Mouse (Mus musculus) left cerebral cortex, postnatal 10 days (tissue): ENCODE measurements around the gene Mcpt1. TPM values are rescaled to one million over a fixed set of nuclear protein-coding genes. Genes with fewer than 3 reads are reported as not detected.
"Not testable (repeated sequence)": the region's sequence is repeated elsewhere in the genome, so short reads cannot be mapped to it uniquely, and the experiment has no call there.

Source experiments
- DNase-seq, 2 experiments: peaks; one replicate each; pipeline ENCODE4 v3.0.0; 2021 to 2022; ENCODE audit warnings: low spot score in 2 of 2, mixed read lengths in 1 of 2; ENCODE audit errors: extremely low spot score in 1 of 2
- intact Hi-C: fragments of 180-260 bp; cut with DNase I; formaldehyde crosslinking; loops from one replicate; pipeline ENCODE4 v1.15.1; 2025
- total RNA-seq, 2 experiments: library from RNA; stranded (reverse); gene quantifications; 2 replicates each; pipeline ENCODE4 v1.2.3; 2021

The Mcpt1 gene
- total RNA-seq, result not detected

- intact Hi-C loops, DNase-seq: not testable (repeated sequence)
These were observed at the start of gene Mcpt1 for GRCm38 (mm10) chr14:56017671-56018070. Gene Mcpt1 (plus strand): TSS chr14:56017971.

GRCm38 (mm10) chr14:55987464-55987863, 30.3 kb upstream of the Mcpt1 start:
- intact Hi-C loops, DNase-seq: not testable (repeated sequence)

GRCm38 (mm10) chr14:56013147-56013546, 4.6 kb upstream of the Mcpt1 start:
- intact Hi-C loops, result no loop called here
- DNase-seq, result no peak

GRCm38 (mm10) chr14:56013924-56014323, 3.8 kb upstream of the Mcpt1 start:
- no peak for DNase-seq
- intact Hi-C loops, result no loop called here

- DNase-seq, result no peak
- intact Hi-C loops, result no loop called here
These were observed 1.7 kb downstream of the Mcpt1 start for GRCm38 (mm10) chr14:56019446-56019845.

- DNase-seq, intact Hi-C loops: not testable (repeated sequence)
These were observed 3.5 kb downstream of the Mcpt1 start for GRCm38 (mm10) chr14:56021305-56021704.

GRCm38 (mm10) chr14:56030395-56030794, 12.6 kb downstream of the Mcpt1 start, which contains the start of gene Mcpt9:
Gene Mcpt9 (minus strand): TSS chr14:56030495.
- DNase-seq, intact Hi-C loops: not testable (repeated sequence)

- DNase-seq, result no peak
- intact Hi-C loops, result no loop called here
These were observed 16.7 kb downstream of the Mcpt1 start for GRCm38 (mm10) chr14:56034433-56034832.

GRCm38 (mm10) chr14:56041792-56042191, 24.0 kb downstream of the Mcpt1 start, which contains the start of gene Mcpt2:
Gene Mcpt2 (plus strand): TSS chr14:56042041.
- intact Hi-C loops, DNase-seq: not testable (repeated sequence)

GRCm38 (mm10) chr14:56055408-56055807, 37.6 kb downstream of the Mcpt1 start:
- intact Hi-C loops, result no loop called here
- no peak for DNase-seq

GRCm38 (mm10) chr14:56057722-56058121, 40.0 kb downstream of the Mcpt1 start:
- intact Hi-C loops, result no loop called here

GRCm38 (mm10) chr14:56062213-56062612, 44.4 kb downstream of the Mcpt1 start, which contains the start of gene Mcpt4:
Gene Mcpt4 (minus strand): TSS chr14:56062313.
- intact Hi-C loops, DNase-seq: not testable (repeated sequence)

More at GRCm38 (mm10) chr14:56057722-56058121, 40.0 kb downstream of the Mcpt1 start:
- DNase-seq, result no peak

Other genes with a start within 250 kb of the Mcpt1 start
- 1 to 10 TPM; 3.3 to 4.0 TPM for gene Adcy4, start 233.9 kb upstream of the Mcpt1 start, total RNA-seq
- 1 to 10 TPM; 2.0 to 2.6 TPM for gene Ripk3, start 229.1 kb upstream of the Mcpt1 start, total RNA-seq
- gene Nfatc4, start 194.8 kb upstream of the Mcpt1 start, total RNA-seq, result 1 to 10 TPM; 3.9 to 4.1 TPM
- 10 to 100 TPM; 12.3 to 13.1 TPM for gene Nynrin, start 164.0 kb upstream of the Mcpt1 start, total RNA-seq
- under 1 TPM; 0.28 to 0.65 TPM for gene Cbln3, start 133.6 kb upstream of the Mcpt1 start, total RNA-seq
- gene Khnyn, start 133.0 kb upstream of the Mcpt1 start, total RNA-seq, result 10 to 100 TPM in 1 of 2 experiments, 1 to 10 TPM in 1; 9.8 to 11.3 TPM
- gene Sdr39u1, start 117.7 kb upstream of the Mcpt1 start, total RNA-seq, result 10 to 100 TPM; 90.4 to 96.1 TPM
- gene Cma1, start 73.3 kb upstream of the Mcpt1 start, total RNA-seq, result under 1 TPM in 1 of 2 experiments, not detected in 1; 0.43 TPM
- not detected for gene Cma2, start 67.0 kb upstream of the Mcpt1 start, total RNA-seq
- not detected for gene Mcpt9, start 12.5 kb downstream of the Mcpt1 start, total RNA-seq
- not detected for gene Mcpt2, start 24.1 kb downstream of the Mcpt1 start, total RNA-seq
- not detected for gene Mcpt4, start 44.3 kb downstream of the Mcpt1 start, total RNA-seq
- not detected for gene Mcpt8, start 67.3 kb downstream of the Mcpt1 start, total RNA-seq
- gene Ctsg, start 84.6 kb downstream of the Mcpt1 start, total RNA-seq, result not detected
- gene Gzme, start 102.7 kb downstream of the Mcpt1 start, total RNA-seq, result not detected
- gene Gzmd, start 114.6 kb downstream of the Mcpt1 start, total RNA-seq, result not detected
- gene Gzmg, start 141.6 kb downstream of the Mcpt1 start, total RNA-seq, result not detected
- gene Gzmn, start 156.6 kb downstream of the Mcpt1 start, total RNA-seq, result not detected
- gene Gzmf, start 193.4 kb downstream of the Mcpt1 start, total RNA-seq, result not detected
- gene Gzmc, start 216.7 kb downstream of the Mcpt1 start, total RNA-seq, result not detected
- gene Gzmb, start 244.3 kb downstream of the Mcpt1 start, total RNA-seq, result not detected